Mouse (Mus musculus): ENCODE measurements around the gene Chrm3. TPM values are rescaled to one million over a fixed set of nuclear protein-coding genes. Genes with fewer than 3 reads are reported as not detected.
A peak's percentile ranks its signal among the peaks of the same experiment; 100 is the strongest.
"Not testable (repeated sequence)": the region's sequence is repeated elsewhere in the genome, so short reads cannot be mapped to it uniquely, and the experiment has no call there.

Chrm3 gene
- 0.86 and 1.2 TPM in 2 replicates for polyA plus RNA-seq (2014; fragmentation: Nextera tagmentation; extraction: Ambion mirVana)

- peak within 1 kb of the TSS; percentile 60 for H3K9ac ChIP-seq (ENCODE audit: low read length)
These were observed at the start of gene Chrm3 for GRCm38 (mm10) chr13:10360777-10361176. TSS of gene Chrm3 (minus strand) at chr13:10360847.

GRCm38 (mm10) chr13:10394364-10394763 is 33.7 kb upstream of the Chrm3 start:
- Histone ChIP-seq H3K27me3 (ENCODE audit: control insufficient read depth, insufficient read depth, low read length) (no peaks in the 10 kb centered on the region), H3K4me1 (ENCODE audit: control insufficient read depth in 2 of 2, insufficient read depth in 2 of 2, low read length in 2 of 2) (no peaks in the 10 kb centered on the region), H3K4me3 (ENCODE audit: control insufficient read depth in 1 of 2, insufficient read depth in 1 of 2, low read depth in 1 of 2, low read length in 2 of 2) (no peak overlapping the region), H3K27ac (replicated peaks in 1 of 2; ENCODE audit: control insufficient read depth in 1 of 2, insufficient read depth in 1 of 2, low read depth in 2 of 2, low read length in 2 of 2) (no peak overlapping the region), H3K9me3 (ENCODE audit: control insufficient read depth, low read length) (no peaks in the 10 kb centered on the region), H3K36me3 (ENCODE audit: control insufficient read depth, insufficient read depth, low read length) (no peaks in the 10 kb centered on the region), H3K9ac (ENCODE audit: low read length) (no peak overlapping the region), H3K4me2 (ENCODE audit: low read length) (no peak overlapping the region)
- 89% methylated on average over 2 of the region's 2 CpGs for WGBS
- ATAC-seq (ENCODE audit: insufficient number of reproducible peaks, insufficient read depth, low FRiP score, low read depth), result no peak

More at GRCm38 (mm10) chr13:10360777-10361176, at the start of gene Chrm3:
- Histone ChIP-seq H3K4me1 (ENCODE audit: control insufficient read depth in 2 of 2, insufficient read depth in 2 of 2, low read length in 2 of 2) (peaks cover 3 to 5% of the 10 kb centered on the region in 2 experiments; a peak in 1 of 4 replicates), H3K9me3 (ENCODE audit: control insufficient read depth, low read length) (no peaks in the 10 kb centered on the region), H3K36me3 (ENCODE audit: control insufficient read depth, insufficient read depth, low read length) (no peaks in the 10 kb centered on the region), H3K4me3 (ENCODE audit: control insufficient read depth in 1 of 2, insufficient read depth in 1 of 2, low read depth in 1 of 2, low read length in 2 of 2) (peak within 1 kb of the TSS; percentile 53 to 58), H3K27me3 (ENCODE audit: control insufficient read depth, insufficient read depth, low read length) (peaks cover 36% of the 10 kb centered on the region), H3K27ac (replicated peaks in 1 of 2; ENCODE audit: control insufficient read depth in 1 of 2, insufficient read depth in 1 of 2, low read depth in 2 of 2, low read length in 2 of 2) (no peak within 1 kb of the TSS), H3K4me2 (ENCODE audit: low read length) (peak within 1 kb of the TSS; percentile 97)
- 3% methylated on average over 18 of the region's 18 CpGs for WGBS
- ATAC-seq (ENCODE audit: insufficient number of reproducible peaks, insufficient read depth, low FRiP score, low read depth), result peak; percentile 36; the same call in 1 of the 2 replicates

- not testable (repeated sequence) for H3K36me3 ChIP-seq (ENCODE audit: control insufficient read depth, insufficient read depth, low read length); ATAC-seq (ENCODE audit: insufficient number of reproducible peaks, insufficient read depth, low FRiP score, low read depth); H3K4me3 ChIP-seq (ENCODE audit: control insufficient read depth in 1 of 2, insufficient read depth in 1 of 2, low read depth in 1 of 2, low read length in 2 of 2); H3K4me2 ChIP-seq (ENCODE audit: low read length); H3K4me1 ChIP-seq (ENCODE audit: control insufficient read depth in 2 of 2, insufficient read depth in 2 of 2, low read length in 2 of 2); H3K9ac ChIP-seq (ENCODE audit: low read length); H3K9me3 ChIP-seq (ENCODE audit: control insufficient read depth, low read length); H3K27ac ChIP-seq (replicated peaks in 1 of 2; ENCODE audit: control insufficient read depth in 1 of 2, insufficient read depth in 1 of 2, low read depth in 2 of 2, low read length in 2 of 2); H3K27me3 ChIP-seq (ENCODE audit: control insufficient read depth, insufficient read depth, low read length)
These were observed 14.8 kb upstream of the Chrm3 start for GRCm38 (mm10) chr13:10375487-10375886.

- no peaks in the 10 kb centered on the region for H3K9me3 ChIP-seq (ENCODE audit: control insufficient read depth, low read length)
- H3K4me1 ChIP-seq (ENCODE audit: control insufficient read depth in 2 of 2, insufficient read depth in 2 of 2, low read length in 2 of 2), result peaks cover 3 to 5% of the 10 kb centered on the region in 2 experiments; a peak in 1 of 4 replicates
- H3K4me2 ChIP-seq (ENCODE audit: low read length), result peak overlapping the region; percentile 97
- peak; percentile 54; the same call in 1 of the 2 replicates for ATAC-seq (ENCODE audit: insufficient number of reproducible peaks, insufficient read depth, low FRiP score, low read depth)
- under 1% methylated on average over 48 of the region's 60 CpGs for WGBS
- H3K9ac ChIP-seq (ENCODE audit: low read length), result peak overlapping the region; percentile 60
- peak overlapping the region; percentile 53 to 58 for H3K4me3 ChIP-seq (ENCODE audit: control insufficient read depth in 1 of 2, insufficient read depth in 1 of 2, low read depth in 1 of 2, low read length in 2 of 2)
- H3K27ac ChIP-seq (replicated peaks in 1 of 2; ENCODE audit: control insufficient read depth in 1 of 2, insufficient read depth in 1 of 2, low read depth in 2 of 2, low read length in 2 of 2), result no peak overlapping the region
- H3K27me3 ChIP-seq (ENCODE audit: control insufficient read depth, insufficient read depth, low read length), result peaks cover 36% of the 10 kb centered on the region
- H3K36me3 ChIP-seq (ENCODE audit: control insufficient read depth, insufficient read depth, low read length), result no peaks in the 10 kb centered on the region
These were observed 400 bp downstream of the Chrm3 start for GRCm38 (mm10) chr13:10360199-10360694.

GRCm38 (mm10) chr13:10359516-10360198 is 990 bp downstream of the Chrm3 start:
- peak overlapping the region; percentile 97 for H3K4me2 ChIP-seq (ENCODE audit: low read length)
- no peaks in the 10 kb centered on the region for H3K9me3 ChIP-seq (ENCODE audit: control insufficient read depth, low read length)
- peaks cover 3 to 5% of the 10 kb centered on the region in 2 experiments; a peak in 1 of 4 replicates for H3K4me1 ChIP-seq (ENCODE audit: control insufficient read depth in 2 of 2, insufficient read depth in 2 of 2, low read length in 2 of 2)
- no peak overlapping the region for H3K27ac ChIP-seq (replicated peaks in 1 of 2; ENCODE audit: control insufficient read depth in 1 of 2, insufficient read depth in 1 of 2, low read depth in 2 of 2, low read length in 2 of 2)
- peak overlapping the region; percentile 53 to 58 for H3K4me3 ChIP-seq (ENCODE audit: control insufficient read depth in 1 of 2, insufficient read depth in 1 of 2, low read depth in 1 of 2, low read length in 2 of 2)
- no peaks in the 10 kb centered on the region for H3K36me3 ChIP-seq (ENCODE audit: control insufficient read depth, insufficient read depth, low read length)
- WGBS, result 3% methylated on average over 26 of the region's 26 CpGs
- H3K27me3 ChIP-seq (ENCODE audit: control insufficient read depth, insufficient read depth, low read length), result peaks cover 36% of the 10 kb centered on the region
- peak overlapping the region; percentile 60 for H3K9ac ChIP-seq (ENCODE audit: low read length)
- ATAC-seq (ENCODE audit: insufficient number of reproducible peaks, insufficient read depth, low FRiP score, low read depth), result no peak

- no peak for ATAC-seq (ENCODE audit: insufficient number of reproducible peaks, insufficient read depth, low FRiP score, low read depth)
- Histone ChIP-seq H3K9ac (ENCODE audit: low read length) (no peak overlapping the region), H3K9me3 (ENCODE audit: control insufficient read depth, low read length) (no peaks in the 10 kb centered on the region), H3K4me2 (ENCODE audit: low read length) (no peak overlapping the region), H3K27me3 (ENCODE audit: control insufficient read depth, insufficient read depth, low read length) (peaks cover 22% of the 10 kb centered on the region), H3K36me3 (ENCODE audit: control insufficient read depth, insufficient read depth, low read length) (no peaks in the 10 kb centered on the region), H3K27ac (replicated peaks in 1 of 2; ENCODE audit: control insufficient read depth in 1 of 2, insufficient read depth in 1 of 2, low read depth in 2 of 2, low read length in 2 of 2) (no peak overlapping the region), H3K4me1 (ENCODE audit: control insufficient read depth in 2 of 2, insufficient read depth in 2 of 2, low read length in 2 of 2) (peaks cover 3 to 5% of the 10 kb centered on the region in 2 experiments; a peak in 1 of 4 replicates), H3K4me3 (ENCODE audit: control insufficient read depth in 1 of 2, insufficient read depth in 1 of 2, low read depth in 1 of 2, low read length in 2 of 2) (no peak overlapping the region)
- WGBS, result 72% methylated on average over 5 of the region's 5 CpGs
These were observed 4.9 kb downstream of the Chrm3 start for GRCm38 (mm10) chr13:10355796-10356195.

- H3K9me3 ChIP-seq (ENCODE audit: control insufficient read depth, low read length), result no peaks in the 10 kb centered on the region
- no peak overlapping the region for H3K9ac ChIP-seq (ENCODE audit: low read length)
- H3K4me2 ChIP-seq (ENCODE audit: low read length), result no peak overlapping the region
- WGBS, result 67% methylated on average over 2 of the region's 2 CpGs
- H3K36me3 ChIP-seq (ENCODE audit: control insufficient read depth, insufficient read depth, low read length), result no peaks in the 10 kb centered on the region
- peaks cover 18% of the 10 kb centered on the region for H3K27me3 ChIP-seq (ENCODE audit: control insufficient read depth, insufficient read depth, low read length)
- no peak for ATAC-seq (ENCODE audit: insufficient number of reproducible peaks, insufficient read depth, low FRiP score, low read depth)
- H3K27ac ChIP-seq (replicated peaks in 1 of 2; ENCODE audit: control insufficient read depth in 1 of 2, insufficient read depth in 1 of 2, low read depth in 2 of 2, low read length in 2 of 2), result no peak overlapping the region
- no peak overlapping the region for H3K4me3 ChIP-seq (ENCODE audit: control insufficient read depth in 1 of 2, insufficient read depth in 1 of 2, low read depth in 1 of 2, low read length in 2 of 2)
- peaks cover 1 to 5% of the 10 kb centered on the region in 2 experiments; a peak in 1 of 4 replicates for H3K4me1 ChIP-seq (ENCODE audit: control insufficient read depth in 2 of 2, insufficient read depth in 2 of 2, low read length in 2 of 2)
These were observed 5.6 kb downstream of the Chrm3 start for GRCm38 (mm10) chr13:10354885-10355575.
